Comparison of ENCODE assay signal across 9 mouse cellular contexts in genomic region chr11:28734941-28735597, GRCm38 (mm10).
A peak's percentile ranks its signal among the peaks of the same experiment; 100 is the strongest.
DNase-seq lines count a peak whose midpoint lies in the region; ATAC-seq and TF ChIP-seq lines count a peak whose summit lies in the region.
"Had no signal": no experiment of that assay in that cellular context is flagged by ENCODE, and none has a peak within 500 bp of the region (broad histone marks: within the 10 kb centered on the region; RNA-seq: fewer than 3 reads in every experiment).

No protein-coding gene starts in this region.

- H3K27me3 ChIP-seq in hindbrain, postnatal 0 days (ENCODE audit: insufficient read depth, low read length), result no peaks in the 10 kb centered on the region
- no peaks in the 10 kb centered on the region for H3K27me3 ChIP-seq in neural tube, embryonic 14.5 days (ENCODE audit: control insufficient read depth, insufficient read depth, low read length)
- H3K27me3 ChIP-seq: CH12.LX had no signal

- peak; percentile 5 for DNase-seq in lung, postnatal 36 days
- no peak for DNase-seq in lung, postnatal 25 days (ENCODE audit: low spot score)
- DNase-seq in frontal cortex, postnatal 36 days (ENCODE audit: low spot score in 2 of 2), result peak; percentile 3 to 14
- DNase-seq in hindbrain, postnatal 0 days (ENCODE audit: low spot score), result peak; percentile 83
- peak; percentile 19 to 29 for DNase-seq in layer of hippocampus, postnatal 14 days (ENCODE audit: low spot score in 2 of 2)
- DNase-seq in thymus, postnatal 25 days, result no peak
- DNase-seq in urinary bladder, postnatal 4 days (ENCODE audit: low spot score in 2 of 2), result no peak

- no peaks in the 10 kb centered on the region for H3K4me1 ChIP-seq in hindbrain, postnatal 0 days (ENCODE audit: insufficient read depth, low read length)
- H3K4me1 ChIP-seq in neural tube, embryonic 14.5 days (ENCODE audit: control insufficient read depth, insufficient read depth, low read length), result peaks cover 6% of the 10 kb centered on the region; the same call in 1 of the 2 replicates

- no peaks in the 10 kb centered on the region for H3K36me3 ChIP-seq in hindbrain, postnatal 0 days (ENCODE audit: insufficient read depth, low read length)
- H3K36me3 ChIP-seq in neural tube, embryonic 14.5 days (ENCODE audit: control insufficient read depth, insufficient read depth, low read length), result no peaks in the 10 kb centered on the region

- no peak overlapping the region; the same call in 1 of the 2 replicates for H3K9ac ChIP-seq in hindbrain, postnatal 0 days (replicated peaks; ENCODE audit: low read length)
- H3K9ac ChIP-seq in neural tube, embryonic 14.5 days (replicated peaks; ENCODE audit: low read depth, low read length), result peak overlapping the region; percentile 39; the same call in 1 of the 2 replicates

- no peaks in the 10 kb centered on the region for H3K9me3 ChIP-seq in hindbrain, postnatal 0 days (ENCODE audit: low read length)
- H3K9me3 ChIP-seq in neural tube, embryonic 14.5 days (ENCODE audit: control insufficient read depth, low read length), result no peaks in the 10 kb centered on the region

- WGBS in hindbrain, postnatal 0 days, result 2% methylated on average over 8 of the region's 8 CpGs
- WGBS in neural tube, embryonic 14.5 days, result under 1% methylated on average over 8 of the region's 8 CpGs

- peak; percentile 53 for TF ChIP-seq CTCF in hindbrain, postnatal 0 days (IDR thresholded peaks at IDR 0.05; ENCODE audit: low read depth)

- peak overlapping the region; percentile 45 for H3K4me2 ChIP-seq in hindbrain, postnatal 0 days (ENCODE audit: low read depth, low read length)
- peak overlapping the region; percentile 52 for H3K4me2 ChIP-seq in neural tube, embryonic 14.5 days (ENCODE audit: low read depth, low read length)

- peak; percentile 95 for ATAC-seq in hindbrain, postnatal 0 days
- ATAC-seq in neural tube, embryonic 14.5 days (ENCODE audit: low read depth), result peak; percentile 96

- H3K27ac ChIP-seq in hindbrain, postnatal 0 days, result peak overlapping the region; percentile 54
- H3K27ac ChIP-seq in neural tube, embryonic 14.5 days (ENCODE audit: low read depth, low read length), result peak overlapping the region; percentile 67; the same call in 1 of the 2 replicates

- peak overlapping the region; percentile 19 for H3K4me3 ChIP-seq in hindbrain, postnatal 0 days (ENCODE audit: low read length)
- peak overlapping the region; percentile 7; the same call in 1 of the 2 replicates for H3K4me3 ChIP-seq in neural tube, embryonic 14.5 days (ENCODE audit: low read depth, low read length)

Comparison
In these comparisons a context has a peak if more than half of its experiments do, and no peak if none do; other contexts are left out.
1. DNase-seq: peak in lung, postnatal 36 days (single experiment), frontal cortex, postnatal 36 days (2 of 2), hindbrain, postnatal 0 days (single experiment) and layer of hippocampus, postnatal 14 days (2 of 2); none in lung, postnatal 25 days (single experiment), thymus, postnatal 25 days (single experiment) and urinary bladder, postnatal 4 days (0 of 2).